Mouse (Mus musculus): ENCODE data around the gene Ankrd52.
"Not testable (repeated sequence)": the region's sequence is repeated elsewhere in the genome, so short reads cannot be mapped to it uniquely, and the experiment has no call there.

Gene Ankrd52

GRCm38 (mm10) chr10:128376455-128377211 lies at the start of gene Ankrd52:
TSS of gene Ankrd52 (plus strand) at chr10:128377115.
- peak; percentile 89 for DNase-seq (ENCODE audit: low read depth)

GRCm38 (mm10) chr10:128327610-128328009 lies 49.3 kb upstream of the Ankrd52 start:
- peak; percentile 37 for DNase-seq (ENCODE audit: low read depth)

- not testable (repeated sequence) for DNase-seq (ENCODE audit: low read depth)
These were observed 44.3 kb upstream of the Ankrd52 start for GRCm38 (mm10) chr10:128332358-128333249.

GRCm38 (mm10) chr10:128335582-128335981 lies 41.3 kb upstream of the Ankrd52 start:
- DNase-seq (ENCODE audit: low read depth), result peak; percentile 94

- peak; percentile 28 for DNase-seq (ENCODE audit: low read depth)
These were observed 40.7 kb upstream of the Ankrd52 start for GRCm38 (mm10) chr10:128336195-128336594.

- no peak for DNase-seq (ENCODE audit: low read depth)
These were observed 40.3 kb upstream of the Ankrd52 start for GRCm38 (mm10) chr10:128336597-128336996.

- DNase-seq (ENCODE audit: low read depth), result peak; percentile 99
These were observed 39.4 kb upstream of the Ankrd52 start, which contains the start of gene Cs for GRCm38 (mm10) chr10:128337306-128338181. TSS of gene Cs (plus strand) at chr10:128337734.

- DNase-seq (ENCODE audit: low read depth), result peak; percentile 51
These were observed 38.5 kb upstream of the Ankrd52 start for GRCm38 (mm10) chr10:128338415-128338814.

- no peak for DNase-seq (ENCODE audit: low read depth)
These were observed 38.0 kb upstream of the Ankrd52 start for GRCm38 (mm10) chr10:128338948-128339347.

- peak; percentile 54 for DNase-seq (ENCODE audit: low read depth)
These were observed 36.7 kb upstream of the Ankrd52 start for GRCm38 (mm10) chr10:128340257-128340656.

GRCm38 (mm10) chr10:128343436-128343835 lies 33.5 kb upstream of the Ankrd52 start:
- DNase-seq (ENCODE audit: low read depth), result peak; percentile 34

GRCm38 (mm10) chr10:128344568-128345275 lies 32.2 kb upstream of the Ankrd52 start:
- DNase-seq (ENCODE audit: low read depth), result peak; percentile 96

- DNase-seq (ENCODE audit: low read depth), result no peak
These were observed 29.4 kb upstream of the Ankrd52 start for GRCm38 (mm10) chr10:128347541-128347940.

- DNase-seq (ENCODE audit: low read depth), result peak; percentile 85
These were observed 18.1 kb upstream of the Ankrd52 start for GRCm38 (mm10) chr10:128358796-128359195.

- no peak for DNase-seq (ENCODE audit: low read depth)
These were observed 17.7 kb upstream of the Ankrd52 start for GRCm38 (mm10) chr10:128359226-128359625.

GRCm38 (mm10) chr10:128361836-128362235 lies 15.1 kb upstream of the Ankrd52 start:
- no peak for DNase-seq (ENCODE audit: low read depth)

- peak; percentile 61 for DNase-seq (ENCODE audit: low read depth)
These were observed 14.3 kb upstream of the Ankrd52 start for GRCm38 (mm10) chr10:128362568-128362967.

GRCm38 (mm10) chr10:128367899-128368401 lies 9.0 kb upstream of the Ankrd52 start:
- DNase-seq (ENCODE audit: low read depth), result peak; percentile 60

GRCm38 (mm10) chr10:128368402-128369217 lies 8.3 kb upstream of the Ankrd52 start, which contains the start of gene Coq10a:
TSS of gene Coq10a (minus strand) at chr10:128368997.
- DNase-seq (ENCODE audit: low read depth), result peak; percentile 94

- no peak for DNase-seq (ENCODE audit: low read depth)
These were observed 7.7 kb upstream of the Ankrd52 start for GRCm38 (mm10) chr10:128369218-128369543.

Measured in induced T-regulatory cell, adult 2 months (primary cell).